Mouse (Mus musculus) liver, adult 2 months (tissue): Measurements from ENCODE around the gene Ect2l. TPM values are rescaled to one million over a fixed set of nuclear protein-coding genes. Genes with fewer than 3 reads are reported as not detected.
"Not testable (repeated sequence)": the region's sequence is repeated elsewhere in the genome, so short reads cannot be mapped to it uniquely, and the experiment has no call there.

ENCODE experiments used
- DNase-seq: peaks from one replicate; pipeline ENCODE4 v3.0.0-alpha.2; 2011; ENCODE audit warnings: low read depth, low spot score; ENCODE audit errors: extremely low read depth
- H3K27ac ChIP-seq: fragments of 200-500 bp; replicated peaks from 2 replicates; pipeline ENCODE4 v1.5.1; 2012; ENCODE audit warnings: low read depth, mild to moderate bottlenecking, control low read depth, inconsistent platforms, low read length; ENCODE audit not compliant: insufficient read depth
- H3K27me3 ChIP-seq: fragments of 200-500 bp; 2 replicates; pipeline ENCODE4 v1.6.1; 2012; ENCODE audit warnings: mild to moderate bottlenecking, moderate library complexity, low read length, inconsistent platforms; ENCODE audit not compliant: control insufficient read depth, insufficient read depth
- H3K36me3 ChIP-seq: fragments of 200-500 bp; 2 replicates; pipeline ENCODE4 v1.6.1; 2012; ENCODE audit warnings: low read length, inconsistent platforms; ENCODE audit not compliant: control insufficient read depth, insufficient read depth
- H3K4me1 ChIP-seq: fragments of 200-500 bp; 2 replicates; pipeline ENCODE4 v1.6.1; 2011; ENCODE audit warnings: low read length; ENCODE audit not compliant: control insufficient read depth, insufficient read depth
- H3K4me3 ChIP-seq: fragments of 200-500 bp; 2 replicates; pipeline ENCODE4 v1.5.1; 2011; ENCODE audit warnings: low read depth, mild to moderate bottlenecking, control low read depth, low read length, moderate library complexity; ENCODE audit not compliant: insufficient read depth
- H3K79me2 ChIP-seq: fragments of 200-500 bp; 2 replicates; pipeline ENCODE4 v1.6.1; 2012; ENCODE audit warnings: inconsistent platforms, mild to moderate bottlenecking, low read length, moderate library complexity; ENCODE audit not compliant: control insufficient read depth, insufficient read depth
- H3K9ac ChIP-seq: fragments of 200-500 bp; 2 replicates; pipeline ENCODE4 v1.6.1; 2012; ENCODE audit warnings: low read depth, mild to moderate bottlenecking, control low read depth, inconsistent platforms, low read length
- CTCF ChIP-seq: fragments of 200-500 bp; IDR thresholded peaks from 2 replicates; pipeline ENCODE4 v1.5.1; 2011; ENCODE audit warnings: low read depth, low read length, control low read depth
- POLR2A ChIP-seq: fragments of 200-500 bp; IDR thresholded peaks from 2 replicates; pipeline ENCODE4 v1.6.1; 2011; ENCODE audit warnings: low read length, control low read depth; ENCODE audit not compliant: insufficient read depth; ENCODE audit errors: extremely low read depth
- WGBS: fragments of 180-500 bp; shearing (Covaris S2); methylation state at CpG from one replicate; pipeline ENCODE4 v1.1.7; 2018; 5-methylcytosine and 5-hydroxymethylcytosine counted together
- polyA plus RNA-seq: library from polyadenylated mRNA; depleted of rRNA; stranded (reverse); fragments of >200 nt; gene quantifications from 2 replicates; pipeline ENCODE4 v1.2.3, GENCODE M21; 2012
- total RNA-seq: library from RNA; depleted of rRNA; stranded (reverse); fragments of >200 nt; gene quantifications from 2 replicates; pipeline ENCODE4 v1.2.3, GENCODE M21; 2014

Gene Ect2l
- total and polyA plus RNA-seq, 2 experiments, result not detected

GRCm38 (mm10) chr10:18147224-18147623 is 63.5 kb downstream of the Ect2l start:
- Histone ChIP-seq H3K4me3 (no peak overlapping the region), H3K36me3 (no peaks in the 10 kb centered on the region), H3K9ac (no peak overlapping the region), H3K27ac (no peak overlapping the region), H3K27me3 (no peaks in the 10 kb centered on the region), H3K79me2 (no peaks in the 10 kb centered on the region), H3K4me1 (no peaks in the 10 kb centered on the region)
- TF ChIP-seq POLR2A (no peak), CTCF (no peak)
- 78% methylated on average over 3 of the region's 3 CpGs for WGBS
- no peak for DNase-seq

GRCm38 (mm10) chr10:18142231-18142630 is 68.5 kb downstream of the Ect2l start:
- no peak for DNase-seq
- no peak overlapping the region for H3K4me3 ChIP-seq
- H3K36me3 ChIP-seq, result no peaks in the 10 kb centered on the region
- H3K27me3 ChIP-seq, result no peaks in the 10 kb centered on the region
- 93% methylated on average over 6 of the region's 6 CpGs for WGBS
- no peaks in the 10 kb centered on the region for H3K79me2 ChIP-seq
- H3K4me1 ChIP-seq, result no peaks in the 10 kb centered on the region
- no peak for TF ChIP-seq CTCF
- no peak for TF ChIP-seq POLR2A
- H3K9ac ChIP-seq, result no peak overlapping the region
- H3K27ac ChIP-seq, result no peak overlapping the region

GRCm38 (mm10) chr10:18141389-18141788 is 69.3 kb downstream of the Ect2l start:
- no peak for TF ChIP-seq POLR2A
- TF ChIP-seq CTCF, result no peak
- Histone ChIP-seq H3K4me1 (no peaks in the 10 kb centered on the region), H3K79me2 (no peaks in the 10 kb centered on the region), H3K27me3 (no peaks in the 10 kb centered on the region), H3K36me3 (no peaks in the 10 kb centered on the region), H3K27ac (no peak overlapping the region), H3K4me3 (no peak overlapping the region), H3K9ac (no peak overlapping the region)
- 52% methylated on average over 2 of the region's 2 CpGs for WGBS
- DNase-seq, result peak; percentile 63

GRCm38 (mm10) chr10:18139615-18140014 is 71.1 kb downstream of the Ect2l start:
- WGBS, result 63% methylated on average over 5 of the region's 5 CpGs

DNA sequence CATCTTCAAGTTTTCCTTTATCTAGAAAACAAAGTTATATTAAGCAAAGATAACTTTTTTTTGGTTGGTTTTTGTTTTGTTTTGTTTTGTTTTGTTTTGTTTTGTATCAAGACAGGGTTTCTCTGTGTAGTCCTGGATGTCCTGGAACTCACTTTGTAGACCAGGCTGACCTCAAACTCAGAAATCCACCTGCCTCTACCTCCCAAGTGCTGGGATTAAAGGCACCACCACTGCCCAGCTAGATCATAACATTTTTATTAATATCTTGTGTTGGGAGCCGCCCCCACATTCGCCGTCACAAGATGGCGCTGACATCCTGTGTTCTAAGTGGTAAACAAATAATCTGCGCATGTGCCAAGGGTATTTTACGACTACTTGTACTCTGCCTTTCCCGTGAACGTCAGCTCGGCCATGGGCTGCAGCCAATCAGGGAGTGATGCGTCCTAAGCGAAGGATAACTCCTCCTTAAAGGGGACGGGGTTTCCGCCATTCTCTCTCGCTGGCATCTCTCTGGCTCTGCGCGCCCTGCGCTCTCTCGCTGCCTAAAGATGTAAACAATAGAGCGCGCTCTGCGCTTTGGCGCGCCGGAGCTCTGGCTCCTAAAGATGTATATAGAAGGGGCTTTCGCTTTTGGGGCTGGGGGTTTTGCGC is 71.7 kb downstream of the Ect2l start:
- not testable (repeated sequence) for H3K4me3 ChIP-seq, H3K27ac ChIP-seq, DNase-seq, H3K4me1 ChIP-seq, H3K9ac ChIP-seq, H3K36me3 ChIP-seq, H3K27me3 ChIP-seq, H3K79me2 ChIP-seq
- WGBS, result 47% methylated on average over 15 of the region's 26 CpGs

More at GRCm38 (mm10) chr10:18139615-18140014, 71.1 kb downstream of the Ect2l start:
- Histone ChIP-seq H3K4me3 (peak overlapping the region; percentile 23; the same call in 1 of the 2 replicates), H3K79me2 (no peaks in the 10 kb centered on the region), H3K27ac (no peak overlapping the region), H3K9ac (no peak overlapping the region), H3K4me1 (no peaks in the 10 kb centered on the region), H3K36me3 (no peaks in the 10 kb centered on the region), H3K27me3 (no peaks in the 10 kb centered on the region)
- DNase-seq, result peak; percentile 22
- TF ChIP-seq CTCF, result no peak
- TF ChIP-seq POLR2A, result no peak
